Mouse (Mus musculus) thymus, adult 2 months (tissue): ENCODE measurements around the gene Col6a3. TPM values are rescaled to one million over a fixed set of nuclear protein-coding genes. Genes with fewer than 3 reads are reported as not detected.

Experiments used
- DNase-seq: peaks from one replicate; pipeline ENCODE4 v3.0.0; 2021
- H3K27ac ChIP-seq: fragments of 200-500 bp; 2 replicates; pipeline ENCODE4 v1.5.1; 2012; ENCODE audit warnings: low read length, control low read depth; ENCODE audit not compliant: control insufficient read depth, insufficient read depth
- H3K27me3 ChIP-seq: fragments of 200-500 bp; 2 replicates; pipeline ENCODE4 v1.6.1; 2012; ENCODE audit warnings: mild to moderate bottlenecking, low read length, moderate library complexity, mixed read lengths; ENCODE audit not compliant: control insufficient read depth, insufficient read depth
- H3K36me3 ChIP-seq: fragments of 200-500 bp; 2 replicates; pipeline ENCODE4 v1.6.1; 2012; ENCODE audit warnings: mild to moderate bottlenecking, low read length, moderate library complexity; ENCODE audit not compliant: control insufficient read depth, insufficient read depth
- H3K4me1 ChIP-seq: fragments of 200-500 bp; replicated peaks from 2 replicates; pipeline ENCODE4 v1.6.1; 2012; ENCODE audit warnings: low read length; ENCODE audit not compliant: control insufficient read depth, insufficient read depth
- H3K4me3 ChIP-seq: fragments of 200-500 bp; 2 replicates; pipeline ENCODE4 v1.5.1; 2012; ENCODE audit warnings: mild to moderate bottlenecking, low read length, control low read depth, moderate library complexity; ENCODE audit not compliant: control insufficient read depth, insufficient read depth
- CTCF ChIP-seq: fragments of 200-500 bp; IDR thresholded peaks from 2 replicates; pipeline ENCODE4 v1.5.1; 2012; ENCODE audit warnings: mild to moderate bottlenecking, control low read depth, low read length, moderate library complexity, borderline replicate concordance; ENCODE audit not compliant: control insufficient read depth, poor library complexity, insufficient read depth; ENCODE audit errors: extremely low read depth
- POLR2A ChIP-seq: fragments of 200-500 bp; IDR thresholded peaks from 2 replicates; pipeline ENCODE4 v1.6.1; 2012; ENCODE audit warnings: mild to moderate bottlenecking, low read length, control low read depth, moderate library complexity; ENCODE audit not compliant: control insufficient read depth, poor library complexity, insufficient read depth; ENCODE audit errors: extremely low read depth
- WGBS: fragments of 180-500 bp; shearing (Covaris S2); methylation state at CpG from one replicate; pipeline ENCODE4 v1.1.7; 2018; 5-methylcytosine and 5-hydroxymethylcytosine counted together
- polyA plus RNA-seq: library from polyadenylated mRNA; depleted of rRNA; stranded (reverse); fragments of >200 nt; gene quantifications from 2 replicates; pipeline ENCODE4 v1.2.3, GENCODE M21; 2012; rRNA removed

The Col6a3 gene
- polyA plus RNA-seq: 6.5 and 6.8 TPM in 2 replicates

- Histone ChIP-seq H3K27me3 (no peaks in the 10 kb centered on the region), H3K4me1 (no peaks in the 10 kb centered on the region), H3K36me3 (no peaks in the 10 kb centered on the region), H3K4me3 (no peak within 1 kb of the TSS), H3K27ac (no peak within 1 kb of the TSS)
- WGBS: 56% methylated on average over 4 of the region's 4 CpGs
- TF ChIP-seq POLR2A: no peak
- no peak for TF ChIP-seq CTCF
- DNase-seq: no peak
Observed at GRCm38 (mm10) chr1:90843836-90844235, at the start of gene Col6a3. Gene Col6a3, minus strand, starts transcription at chr1:90843971.

GRCm38 (mm10) chr1:90885771-90886460, 42.1 kb upstream of the Col6a3 start:
- WGBS: 74% methylated on average over 6 of the region's 6 CpGs
- Histone ChIP-seq H3K36me3 (no peaks in the 10 kb centered on the region), H3K27ac (no peak overlapping the region), H3K4me1 (no peaks in the 10 kb centered on the region), H3K4me3 (no peak overlapping the region), H3K27me3 (no peaks in the 10 kb centered on the region)
- DNase-seq: no peak
- no peak for TF ChIP-seq CTCF
- TF ChIP-seq POLR2A: no peak

GRCm38 (mm10) chr1:90876486-90877270, 32.9 kb upstream of the Col6a3 start:
- Histone ChIP-seq H3K4me3 (no peak overlapping the region), H3K4me1 (no peaks in the 10 kb centered on the region), H3K27ac (no peak overlapping the region), H3K27me3 (no peaks in the 10 kb centered on the region), H3K36me3 (no peaks in the 10 kb centered on the region)
- 70% methylated on average over 5 of the region's 5 CpGs for WGBS
- TF ChIP-seq POLR2A (no peak), CTCF (no peak)
- no peak for DNase-seq

GRCm38 (mm10) chr1:90875961-90876360, 32.2 kb upstream of the Col6a3 start:
- DNase-seq: no peak
- Histone ChIP-seq H3K4me3 (no peak overlapping the region), H3K27ac (no peak overlapping the region), H3K27me3 (no peaks in the 10 kb centered on the region), H3K4me1 (no peaks in the 10 kb centered on the region), H3K36me3 (no peaks in the 10 kb centered on the region)
- WGBS: 47% methylated on average over 2 of the region's 2 CpGs
- TF ChIP-seq POLR2A (no peak), CTCF (no peak)

- Histone ChIP-seq H3K4me1 (no peaks in the 10 kb centered on the region), H3K36me3 (no peaks in the 10 kb centered on the region), H3K27me3 (no peaks in the 10 kb centered on the region), H3K4me3 (no peak overlapping the region), H3K27ac (no peak overlapping the region)
- TF ChIP-seq POLR2A (no peak), CTCF (no peak)
- 88% methylated on average over 8 of the region's 8 CpGs for WGBS
- no peak for DNase-seq
Observed at GRCm38 (mm10) chr1:90875371-90875770, 31.6 kb upstream of the Col6a3 start.

- no peak for DNase-seq
- H3K36me3 ChIP-seq: no peaks in the 10 kb centered on the region
- WGBS: 90% methylated on average over 2 of the region's 2 CpGs
- H3K4me3 ChIP-seq: no peak overlapping the region
- H3K27ac ChIP-seq: no peak overlapping the region
- no peak for TF ChIP-seq CTCF
- TF ChIP-seq POLR2A: no peak
- no peaks in the 10 kb centered on the region for H3K4me1 ChIP-seq
- H3K27me3 ChIP-seq: no peaks in the 10 kb centered on the region
Observed at GRCm38 (mm10) chr1:90870581-90870980, 26.8 kb upstream of the Col6a3 start.
